In the genomic region with DNA sequence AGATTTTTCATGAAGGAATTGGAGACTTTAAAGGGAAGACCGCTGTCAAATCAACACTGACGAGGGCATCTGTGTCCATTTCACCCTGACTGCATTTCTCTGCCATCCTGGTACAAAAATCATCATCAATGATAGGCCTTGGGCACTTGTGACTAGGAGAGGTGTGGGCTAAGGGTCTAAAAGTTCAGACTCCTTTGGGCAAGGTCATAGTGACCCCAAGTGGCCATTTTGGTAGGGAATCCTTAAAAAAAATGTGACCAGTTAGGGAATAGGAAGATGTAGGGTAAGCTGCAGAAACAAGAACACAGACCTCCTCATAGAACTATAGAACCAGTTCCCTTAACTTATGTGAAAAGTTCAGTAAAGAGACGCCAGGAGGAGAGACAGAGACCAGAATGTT, we compare ENCODE assay signal across 11 mouse cellular contexts.
DNase-seq lines count a peak whose midpoint lies in the region; ATAC-seq lines count a peak whose summit lies in the region.
"Had no signal": no experiment of that assay in that cellular context is flagged by ENCODE, and none has a peak within 500 bp of the region (broad histone marks: within the 10 kb centered on the region; RNA-seq: fewer than 3 reads in every experiment).

No protein-coding gene starts in this region.

- no peaks in the 10 kb centered on the region for H3K27me3 ChIP-seq in hindbrain, embryonic 11.5 days (ENCODE audit: control insufficient read depth, insufficient read depth, low read length)
- H3K27me3 ChIP-seq in hindbrain, embryonic 16.5 days (replicated peaks; ENCODE audit: control insufficient read depth, insufficient read depth, low read length), result no peaks in the 10 kb centered on the region

- no peak overlapping the region for H3K27ac ChIP-seq in hindbrain, embryonic 11.5 days (ENCODE audit: low read depth, low read length)
- no peak overlapping the region for H3K27ac ChIP-seq in hindbrain, embryonic 16.5 days (ENCODE audit: low read depth, low read length)

- peak; percentile 38 for DNase-seq in hindbrain, embryonic 11.5 days (ENCODE audit: low spot score)
- peak; percentile 28 for DNase-seq in 416B (ENCODE audit: low read depth)
- DNase-seq in R1 (ENCODE audit: low read depth, low spot score), result peak; percentile 14
- DNase-seq in embryo, embryonic 9.5 days (ENCODE audit: extremely low spot score), result peak; percentile 31
- no peak for DNase-seq in frontal cortex, postnatal 25 days (ENCODE audit: low spot score in 2 of 2)
- no peak for DNase-seq in heart, postnatal 36 days
- DNase-seq in heart, postnatal 25 days (ENCODE audit: low spot score), result no peak
- DNase-seq: gastrocnemius, postnatal 10 days; layer of hippocampus, postnatal 36 days; lung, adult 18-20 months had no signal

- 49% methylated on average over 3 of the region's 3 CpGs for WGBS in hindbrain, embryonic 11.5 days
- WGBS in hindbrain, embryonic 16.5 days, result 67% methylated on average over 3 of the region's 3 CpGs

- H3K4me1 ChIP-seq in hindbrain, embryonic 11.5 days (replicated peaks; ENCODE audit: control insufficient read depth, insufficient read depth, low read length), result no peaks in the 10 kb centered on the region
- no peaks in the 10 kb centered on the region for H3K4me1 ChIP-seq in hindbrain, embryonic 16.5 days (ENCODE audit: control insufficient read depth, insufficient read depth, low read depth, low read length)

- no peak overlapping the region for H3K4me2 ChIP-seq in hindbrain, embryonic 11.5 days (replicated peaks; ENCODE audit: low read depth, low read length)
- H3K4me2 ChIP-seq in hindbrain, embryonic 16.5 days (ENCODE audit: low read length), result no peak overlapping the region

- H3K9ac ChIP-seq in hindbrain, embryonic 11.5 days (ENCODE audit: low read depth, low read length), result no peak overlapping the region
- H3K9ac ChIP-seq in hindbrain, embryonic 16.5 days (ENCODE audit: low read depth, low read length), result no peak overlapping the region

- H3K36me3 ChIP-seq in hindbrain, embryonic 11.5 days (ENCODE audit: control insufficient read depth, insufficient read depth, low read length), result no peaks in the 10 kb centered on the region
- H3K36me3 ChIP-seq in hindbrain, embryonic 16.5 days (ENCODE audit: control insufficient read depth, insufficient read depth, low read length), result no peaks in the 10 kb centered on the region

- ATAC-seq in hindbrain, embryonic 11.5 days (ENCODE audit: low FRiP score), result no peak
- ATAC-seq in hindbrain, embryonic 16.5 days, result no peak

- H3K4me3 ChIP-seq in hindbrain, embryonic 11.5 days (ENCODE audit: low read depth, low read length), result no peak overlapping the region
- no peak overlapping the region for H3K4me3 ChIP-seq in hindbrain, embryonic 16.5 days (ENCODE audit: low read length)

- intact Hi-C loops in heart, postnatal 36 days (cut with DNase I), result loop anchor here (5.0 kb wide), 1 partner anchor 481 kb away; no protein-coding TSS in a partner anchor
- intact Hi-C loops in heart, postnatal 25 days (cut with DNase I), result no loop called here

- H3K9me3 ChIP-seq in hindbrain, embryonic 11.5 days (ENCODE audit: control insufficient read depth, low read length), result no peaks in the 10 kb centered on the region
- H3K9me3 ChIP-seq in hindbrain, embryonic 16.5 days (ENCODE audit: control insufficient read depth, low read length), result no peaks in the 10 kb centered on the region

Comparison
In these comparisons a context has a peak if more than half of its experiments do, and no peak if none do; other contexts are left out.
1. DNase-seq: peak in hindbrain, embryonic 11.5 days (single experiment), 416B (single experiment), R1 (single experiment) and embryo, embryonic 9.5 days (single experiment); none in frontal cortex, postnatal 25 days (0 of 2), heart, postnatal 36 days (0 of 2) and heart, postnatal 25 days (single experiment).